Mouse (Mus musculus) CD4-positive, CD25-positive, alpha-beta regulatory T cell, adult 4 months (primary cell): ENCODE measurements around the gene Stip1. TPM values are rescaled to one million over a fixed set of nuclear protein-coding genes. Genes with fewer than 3 reads are reported as not detected.
"Not testable (repeated sequence)": the region's sequence is repeated elsewhere in the genome, so short reads cannot be mapped to it uniquely, and the experiment has no call there.

Experiments used
- ATAC-seq: one replicate; pipeline ENCODE4 v1.8.0; 2017
- polyA plus RNA-seq, 2 experiments: library from polyadenylated mRNA; unstranded; fragments of 100-300 nt; shearing (Covaris generic); gene quantifications; one replicate each; pipeline ENCODE4 v1.2.1; 2017

Gene Stip1
- polyA plus RNA-seq, 2 experiments from 2014 or later, result 117 to 119 TPM

- ATAC-seq, result peak; percentile 77
Observed at GRCm38 (mm10) chr19:7064571-7064970, 24.8 kb upstream of the Stip1 start.

GRCm38 (mm10) chr19:7062916-7063315 is 23.1 kb upstream of the Stip1 start:
- ATAC-seq, result no peak

- ATAC-seq, result no peak
Observed at GRCm38 (mm10) chr19:7062110-7062509, 22.3 kb upstream of the Stip1 start.

GRCm38 (mm10) chr19:7058541-7058940 is 18.8 kb upstream of the Stip1 start:
- no peak for ATAC-seq

- ATAC-seq, result peak; percentile 53
Observed at GRCm38 (mm10) chr19:7057722-7058207, 18.0 kb upstream of the Stip1 start.

GRCm38 (mm10) chr19:7057126-7057721 is 17.5 kb upstream of the Stip1 start:
- ATAC-seq, result no peak

GRCm38 (mm10) chr19:7056248-7057087 is 16.7 kb upstream of the Stip1 start, which contains the start of gene Macrod1:
Gene Macrod1, plus strand, starts transcription at chr19:7056810.
- peak; percentile 91 for ATAC-seq

- no peak for ATAC-seq
Observed at GRCm38 (mm10) chr19:7055173-7055572, 15.4 kb upstream of the Stip1 start.

GRCm38 (mm10) chr19:7054772-7055171 is 15.0 kb upstream of the Stip1 start:
- no peak for ATAC-seq

- not testable (repeated sequence) for ATAC-seq
Observed at GRCm38 (mm10) chr19:7053382-7053781, 13.6 kb upstream of the Stip1 start.

- ATAC-seq, result no peak
Observed at GRCm38 (mm10) chr19:7044706-7045105, 4.9 kb upstream of the Stip1 start.

- no peak for ATAC-seq
Observed at GRCm38 (mm10) chr19:7044279-7044678, 4.5 kb upstream of the Stip1 start.

- ATAC-seq, result no peak
Observed at GRCm38 (mm10) chr19:7041171-7041570, 1.4 kb upstream of the Stip1 start.

- ATAC-seq, result no peak
Observed at GRCm38 (mm10) chr19:7040637-7041130, 917 bp upstream of the Stip1 start.

- ATAC-seq, result no peak
Observed at GRCm38 (mm10) chr19:7039088-7039720, 563 bp downstream of the Stip1 start.

- ATAC-seq, result no peak
Observed at GRCm38 (mm10) chr19:7034006-7034405, 5.8 kb downstream of the Stip1 start.

- no peak for ATAC-seq
Observed at GRCm38 (mm10) chr19:7029531-7029930, 10.2 kb downstream of the Stip1 start.

GRCm38 (mm10) chr19:7020224-7020641 is 19.5 kb downstream of the Stip1 start:
- peak; percentile 50 for ATAC-seq

- ATAC-seq, result peak; percentile 83
Observed at GRCm38 (mm10) chr19:7019191-7019590, 20.6 kb downstream of the Stip1 start, which contains the start of gene Fermt3. Gene Fermt3, minus strand, starts transcription at chr19:7019469.

GRCm38 (mm10) chr19:7018546-7018945 is 21.2 kb downstream of the Stip1 start:
- ATAC-seq, result no peak

GRCm38 (mm10) chr19:7017541-7018457 is 22.0 kb downstream of the Stip1 start:
- ATAC-seq, result peak; percentile 78
